Mouse (Mus musculus) embryonic facial prominence, embryonic 10.5 days (tissue): ENCODE results near the gene Ms4a2. TPM values are rescaled to one million over a fixed set of nuclear protein-coding genes. Genes with fewer than 3 reads are reported as not detected.

Experiments
- polyA plus RNA-seq: library from polyadenylated mRNA; unstranded; fragments of >200 nt; fragmentation: Nextera tagmentation; extraction: Ambion mirVana; gene quantifications from 2 replicates; pipeline ENCODE4 v1.2.1, GENCODE M21; 2016

The Ms4a2 gene
- polyA plus RNA-seq, 1 experiment from 2014 or later: not detected

Other genes starting within 250 kb of the Ms4a2 start
- gene Ms4a4a, start 248.2 kb downstream of the Ms4a2 start, polyA plus RNA-seq: 0.93 and 1.9 TPM in 2 replicates
- gene Ms4a4c, start 218.9 kb downstream of the Ms4a2 start, polyA plus RNA-seq: not detected in 2 replicates
- not detected in 2 replicates for gene Ms4a4b, start 180.2 kb downstream of the Ms4a2 start, polyA plus RNA-seq
- gene Ms4a6c, start 154.4 kb downstream of the Ms4a2 start, polyA plus RNA-seq: 1.2 and 1.7 TPM in 2 replicates
- gene Gm8369, start 137.8 kb downstream of the Ms4a2 start, polyA plus RNA-seq: not detected in 2 replicates
- gene Ms4a6b, start 107.2 kb downstream of the Ms4a2 start, polyA plus RNA-seq: 1.6 and 1.9 TPM in 2 replicates
- gene Ms4a4d, start 86.9 kb downstream of the Ms4a2 start, polyA plus RNA-seq: 0.58 and 0.82 TPM in 2 replicates
- gene Ms4a6d, start 18.9 kb downstream of the Ms4a2 start, polyA plus RNA-seq: 0.89 and 1.7 TPM in 2 replicates
- gene Ms4a3, start 17.1 kb upstream of the Ms4a2 start, polyA plus RNA-seq: 0.21 and 0.31 TPM in 2 replicates
- gene Oosp2, start 36.8 kb upstream of the Ms4a2 start, polyA plus RNA-seq: not detected in 2 replicates
- gene Oosp1, start 67.4 kb upstream of the Ms4a2 start, polyA plus RNA-seq: not detected in 2 replicates
- gene Oosp3, start 73.3 kb upstream of the Ms4a2 start, polyA plus RNA-seq: not detected in 2 replicates
- not detected in 2 replicates for gene Gif, start 123.8 kb upstream of the Ms4a2 start, polyA plus RNA-seq
- 58.5 and 59.5 TPM in 2 replicates for gene Mrpl16, start 146.7 kb upstream of the Ms4a2 start, polyA plus RNA-seq
- gene Stx3, start 195.7 kb upstream of the Ms4a2 start, polyA plus RNA-seq: 9.8 and 10.7 TPM in 2 replicates
- not detected in 2 replicates for gene Olfr1417, start 215.5 kb upstream of the Ms4a2 start, polyA plus RNA-seq
- not detected in 2 replicates for gene Olfr1418, start 237.3 kb upstream of the Ms4a2 start, polyA plus RNA-seq